Mouse (Mus musculus) cerebellum, adult (tissue): ENCODE measurements around the gene Hcfc1r1.

ENCODE experiments used
- ATAC-seq: cut with Nextera tagmentation; 2 replicates; pipeline ENCODE4 v1.9.2; 2017; ENCODE audit warnings: mild to moderate bottlenecking, moderate library complexity, mixed read lengths; ENCODE audit not compliant: insufficient number of reproducible peaks, low FRiP score, low TSS enrichment

Gene Hcfc1r1

DNA sequence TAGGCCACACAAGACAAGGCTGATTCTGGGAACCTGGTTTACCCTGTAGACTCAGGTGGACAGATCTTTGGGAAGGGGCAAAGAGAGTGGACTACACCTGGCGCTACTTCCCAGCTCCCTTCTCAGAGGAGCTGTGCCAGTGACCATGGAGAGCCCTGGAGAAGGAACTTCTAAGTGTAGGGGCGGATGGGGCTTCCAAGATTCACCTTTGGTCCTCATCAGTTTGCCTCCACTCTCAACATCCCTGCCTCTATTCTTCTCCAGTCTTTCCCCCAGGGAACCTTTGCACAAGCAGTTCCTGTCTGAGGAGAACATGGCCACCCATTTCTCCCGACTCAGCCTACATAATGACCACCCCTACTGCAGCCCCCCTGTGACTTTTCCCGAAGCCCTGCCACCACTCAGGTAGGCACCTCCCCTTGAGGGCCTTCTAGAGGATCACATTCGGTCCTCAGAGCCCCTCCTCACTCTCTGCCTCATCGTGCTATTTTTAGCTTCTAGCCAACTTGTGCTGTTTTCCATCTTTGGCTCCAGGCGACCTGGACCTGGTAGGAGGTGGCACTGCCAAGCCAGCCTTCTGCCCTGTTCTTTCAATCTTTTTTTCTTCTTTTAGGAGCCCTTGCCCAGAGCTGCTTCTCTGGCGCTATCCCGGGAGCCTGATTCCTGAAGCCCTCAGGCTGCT, 1.0 kb downstream of the Hcfc1r1 start:
- no peak for ATAC-seq

DNA sequence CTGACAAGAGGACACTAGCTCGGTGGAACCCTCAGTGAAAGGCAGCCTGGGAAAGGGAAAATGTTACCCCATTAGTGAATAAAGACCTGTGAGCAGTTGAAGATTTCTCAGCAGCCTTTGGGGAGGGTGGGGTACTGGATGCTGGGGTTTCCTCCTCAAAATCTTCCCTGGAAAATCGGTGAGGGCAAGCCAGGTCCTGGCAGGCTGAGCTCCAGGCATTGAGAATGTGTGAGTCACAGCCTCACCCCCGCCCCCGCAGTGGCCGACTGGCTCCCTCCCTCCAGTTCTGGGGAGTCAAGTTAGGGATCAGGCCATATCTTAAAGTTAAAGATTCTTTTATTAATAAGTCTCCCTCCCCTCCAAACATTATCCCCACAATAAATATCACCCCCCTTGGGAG, 1.7 kb downstream of the Hcfc1r1 start:
- ATAC-seq = no peak

DNA sequence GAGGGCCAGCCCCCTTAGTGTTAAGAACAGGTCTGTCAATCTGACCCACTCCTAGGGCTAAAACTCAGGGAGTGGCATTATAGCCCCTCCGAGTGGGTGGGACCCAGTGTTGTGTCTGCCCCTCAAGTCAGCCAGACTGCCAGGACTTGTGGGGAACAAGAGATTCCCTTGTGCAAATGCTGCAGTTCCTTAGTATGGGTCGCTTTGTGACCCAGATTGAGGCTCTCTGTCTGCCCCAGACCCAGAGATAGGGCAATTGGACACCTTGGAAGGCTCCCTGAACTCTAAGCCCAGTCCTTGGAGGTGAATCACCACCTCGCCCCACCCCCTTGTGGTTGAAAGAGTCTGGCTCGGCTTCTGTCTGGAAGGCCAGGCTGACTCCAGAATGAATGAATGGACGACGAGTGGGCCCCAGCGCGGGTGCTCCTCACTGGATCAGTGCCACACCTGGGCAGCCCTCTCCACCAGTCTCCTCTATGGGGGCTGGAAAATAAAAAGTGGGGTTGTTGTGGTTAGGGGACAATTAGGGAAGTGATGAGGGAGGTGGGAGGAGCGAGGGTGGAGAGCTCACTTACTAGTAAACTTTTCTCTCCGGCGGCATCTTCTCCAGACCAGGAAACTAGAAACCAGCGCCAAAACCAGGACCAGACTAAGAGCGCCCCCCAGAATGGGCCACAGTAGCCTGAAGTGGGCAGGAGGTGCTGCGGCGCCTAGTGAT, 2.3 kb downstream of the Hcfc1r1 start:
- ATAC-seq = no peak

DNA sequence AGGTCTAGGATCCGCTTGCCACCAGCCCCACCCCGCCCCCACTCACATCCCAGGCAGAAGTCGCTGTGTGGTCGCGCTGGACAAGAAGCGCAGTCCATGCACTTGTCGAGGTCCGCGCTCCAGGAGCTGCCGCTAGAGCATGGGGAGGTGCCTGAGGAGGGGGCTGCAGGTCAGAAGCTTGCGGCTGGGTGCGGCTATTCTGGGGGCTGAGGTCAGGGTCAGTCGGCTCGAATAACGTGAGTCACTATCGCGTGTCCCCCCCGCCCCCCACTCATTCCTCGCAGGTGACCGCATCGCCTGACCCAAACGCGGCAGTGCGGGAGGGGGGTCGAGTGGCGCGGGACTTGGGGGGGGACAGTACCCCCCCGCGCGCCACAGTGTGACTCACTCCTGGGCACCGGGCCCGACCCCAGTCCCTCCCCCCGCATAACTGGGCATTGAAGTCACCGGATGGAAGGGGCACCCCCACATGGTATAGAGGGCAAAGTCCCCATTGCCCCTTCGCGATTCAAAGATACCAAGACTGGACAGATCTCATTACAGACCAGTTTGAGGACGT, 3.2 kb downstream of the Hcfc1r1 start:
- no peak for ATAC-seq

DNA sequence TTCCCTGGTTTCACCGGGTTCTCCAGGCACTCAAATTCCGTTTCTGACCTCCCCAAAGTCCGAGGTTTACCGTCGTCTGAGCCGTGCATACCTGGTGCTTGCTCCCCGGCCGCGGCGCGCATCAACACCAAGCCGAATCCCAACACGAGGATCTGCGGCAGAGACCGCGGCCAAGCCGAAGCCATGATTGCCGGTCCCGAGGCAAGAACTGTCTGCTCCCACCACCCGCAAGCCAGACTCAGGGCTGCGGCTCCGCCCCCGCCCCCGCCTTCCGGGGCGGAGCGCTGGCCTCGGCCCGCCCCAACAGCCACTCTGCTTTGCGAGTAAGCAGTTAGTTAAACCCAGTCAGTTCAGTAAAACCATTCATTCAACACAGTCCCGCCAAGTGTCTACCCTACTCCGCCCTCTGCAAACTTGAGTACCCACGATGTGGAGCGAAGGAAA, 3.9 kb downstream of the Hcfc1r1 start, which contains the start of gene Tnfrsf12a:
Tnfrsf12a (minus strand) TSS at position 233 of the 444 bp plus-strand sequence.
- ATAC-seq = peak; percentile 28; the same call in 1 of the 2 replicates

DNA sequence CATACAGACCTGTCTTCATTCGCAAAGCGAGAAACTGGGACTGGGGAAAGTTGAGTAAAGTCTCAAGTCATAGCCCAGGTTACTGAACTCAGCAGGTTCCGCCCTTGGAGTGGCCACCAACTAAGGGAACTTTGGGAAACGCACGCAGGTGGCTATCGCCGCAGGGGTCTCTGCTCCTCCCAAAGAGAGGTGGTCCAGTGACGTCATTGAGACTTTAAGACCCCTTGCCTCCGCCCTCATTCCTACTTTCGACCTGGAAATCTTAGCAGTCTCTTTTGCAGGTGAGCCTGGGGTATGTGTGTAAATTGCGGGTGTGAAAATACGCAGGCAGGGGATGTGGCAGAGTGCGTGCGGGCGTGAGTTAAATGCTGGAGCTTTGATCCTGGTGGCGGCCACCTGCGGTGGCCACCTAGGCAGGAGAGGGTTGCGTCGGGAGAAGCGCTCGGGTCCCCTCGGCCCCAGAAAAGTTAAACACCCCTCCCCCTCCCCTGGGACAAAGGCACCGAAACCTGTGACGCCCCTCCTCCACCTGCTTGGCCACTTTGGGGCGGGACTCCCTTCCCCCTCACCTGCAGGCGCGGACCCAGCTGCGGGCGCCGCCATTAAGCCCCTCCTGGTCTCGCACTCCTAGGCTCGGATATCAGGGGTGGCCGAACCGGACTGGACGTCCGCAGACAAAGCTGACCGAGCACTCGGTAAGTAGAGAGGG, 5.9 kb downstream of the Hcfc1r1 start, which contains the start of gene Cldn6:
Cldn6 (plus strand) TSS at position 123 of the 709 bp plus-strand sequence.
- ATAC-seq = no peak

DNA sequence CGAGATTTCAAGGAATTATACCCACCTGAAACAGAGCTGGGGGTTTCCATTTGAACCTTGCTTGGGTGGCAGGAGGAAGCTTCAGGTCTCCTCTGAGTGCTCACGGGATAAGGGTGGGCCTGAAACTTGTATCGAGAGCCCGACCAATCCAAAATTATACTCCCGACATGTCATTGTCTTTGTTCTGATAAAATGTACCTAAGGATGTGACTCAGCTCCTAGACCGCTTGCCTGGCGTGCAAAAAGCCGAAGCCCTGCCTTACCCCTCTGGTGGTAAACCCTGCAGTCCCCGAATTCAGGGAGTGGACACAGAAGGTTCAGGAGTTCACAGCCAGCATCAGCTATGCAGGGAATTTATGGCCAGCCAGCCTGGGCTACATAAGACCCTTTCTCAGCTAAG, 6.9 kb downstream of the Hcfc1r1 start:
- no peak for ATAC-seq

DNA sequence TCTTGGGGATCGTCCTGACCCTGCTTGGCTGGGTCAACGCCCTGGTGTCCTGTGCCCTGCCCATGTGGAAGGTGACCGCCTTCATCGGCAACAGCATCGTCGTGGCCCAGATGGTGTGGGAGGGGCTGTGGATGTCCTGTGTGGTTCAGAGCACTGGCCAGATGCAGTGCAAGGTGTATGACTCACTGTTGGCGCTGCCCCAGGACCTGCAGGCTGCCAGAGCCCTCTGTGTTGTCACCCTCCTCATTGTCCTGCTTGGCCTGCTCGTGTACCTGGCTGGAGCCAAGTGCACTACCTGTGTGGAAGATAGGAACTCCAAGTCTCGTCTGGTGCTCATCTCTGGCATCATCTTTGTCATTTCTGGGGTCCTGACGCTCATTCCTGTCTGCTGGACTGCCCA, 7.7 kb downstream of the Hcfc1r1 start:
- no peak for ATAC-seq

DNA sequence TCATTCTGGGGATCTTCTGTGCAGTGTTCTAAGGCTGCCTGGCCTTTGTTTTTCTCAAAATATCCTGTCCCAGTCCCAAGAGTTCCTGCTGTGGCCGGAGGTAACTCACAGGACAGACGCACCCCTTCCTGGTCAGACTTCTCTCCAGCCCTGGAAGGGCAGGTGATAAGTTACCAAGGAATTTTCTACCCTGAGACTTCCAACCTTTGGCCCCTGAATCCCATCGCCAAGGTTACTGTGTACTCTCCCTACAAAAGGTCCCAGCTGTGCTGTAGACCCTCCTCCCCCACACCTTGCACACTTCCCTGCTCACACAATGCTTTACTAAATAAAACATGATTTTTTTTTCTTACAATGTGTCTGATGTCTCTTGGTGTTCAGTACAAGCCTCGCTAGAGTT, 8.7 kb downstream of the Hcfc1r1 start:
- no peak for ATAC-seq

DNA sequence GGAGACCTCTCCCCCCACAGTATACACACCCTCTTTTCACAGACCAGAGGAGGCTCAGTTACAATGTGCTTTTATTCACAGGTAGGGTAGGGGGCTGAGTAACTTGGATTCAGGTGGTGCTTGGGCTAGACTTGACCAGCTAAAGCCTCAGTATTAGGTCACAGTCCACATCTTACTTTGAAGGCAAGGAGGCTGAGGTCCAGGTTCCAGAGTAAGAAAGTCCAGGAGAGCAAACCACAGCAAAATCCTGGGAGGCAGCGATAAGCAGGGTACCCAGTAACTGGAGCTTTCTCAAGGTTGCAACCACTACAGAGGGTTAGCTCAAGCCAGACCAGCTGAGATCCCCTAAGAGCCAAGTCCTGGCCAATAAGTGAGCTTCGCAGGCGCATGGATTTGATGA, 9.1 kb downstream of the Hcfc1r1 start:
- ATAC-seq = no peak

DNA sequence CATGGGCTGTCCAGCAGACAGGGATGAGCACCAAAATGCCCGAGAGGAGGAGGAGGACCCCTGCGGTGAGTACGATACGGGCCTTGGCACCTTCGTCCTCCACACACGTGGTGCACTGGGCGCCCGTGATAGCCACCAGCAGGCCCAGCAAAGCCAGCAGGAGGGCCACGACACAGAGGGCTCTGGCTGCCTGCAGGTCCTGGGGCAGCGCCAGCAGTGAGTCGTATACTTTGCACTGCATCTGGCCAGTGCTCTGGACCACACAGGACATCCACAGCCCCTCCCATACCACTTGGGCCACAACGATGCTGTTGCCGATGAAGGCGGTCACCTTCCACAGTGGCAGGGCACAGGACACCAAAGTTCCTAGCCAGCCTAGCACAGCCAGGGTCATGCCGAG, 9.8 kb downstream of the Hcfc1r1 start:
- no peak for ATAC-seq

DNA sequence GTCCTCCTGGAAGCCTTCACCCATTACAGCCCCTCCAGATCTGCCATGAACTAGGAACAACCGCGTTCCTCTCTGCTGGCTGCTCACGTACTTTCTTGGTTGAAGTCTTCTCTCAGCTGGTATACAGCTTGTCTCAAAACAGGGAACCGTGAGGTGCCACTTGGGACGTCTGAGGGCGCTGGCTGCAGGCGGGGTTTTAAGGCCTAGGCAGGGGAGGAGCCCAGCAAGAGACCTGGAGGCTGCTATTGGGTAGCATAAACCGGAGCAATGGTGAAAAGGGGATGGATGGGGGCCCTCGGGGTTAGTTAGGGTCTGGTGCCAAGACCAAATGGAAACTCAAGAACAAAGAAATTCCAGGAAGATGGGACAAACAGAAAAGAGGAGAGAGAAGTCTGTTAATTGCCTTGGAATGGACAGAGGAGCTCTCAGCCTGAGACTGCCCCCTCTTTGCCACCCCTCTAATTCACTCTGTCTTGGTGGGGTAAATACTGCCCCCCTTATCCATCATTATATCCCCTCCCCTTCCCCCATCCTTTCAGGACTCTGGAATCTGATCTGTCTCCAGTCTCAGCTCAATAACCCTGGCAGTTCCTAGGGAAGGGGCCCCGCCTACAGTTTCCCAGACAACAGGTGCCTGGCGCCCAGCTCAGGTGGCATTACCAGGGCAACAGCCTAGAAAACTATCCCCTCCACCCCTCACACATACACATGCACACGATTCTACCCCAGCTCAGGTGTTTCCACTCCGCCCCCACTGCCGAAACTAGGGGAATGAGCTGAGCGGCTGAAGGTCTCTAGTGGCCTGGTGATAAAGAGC, 10.7 kb downstream of the Hcfc1r1 start, which contains the start of gene Cldn9:
Cldn9 (minus strand) TSS at position 171 of the 817 bp plus-strand sequence.
- ATAC-seq = no peak

DNA sequence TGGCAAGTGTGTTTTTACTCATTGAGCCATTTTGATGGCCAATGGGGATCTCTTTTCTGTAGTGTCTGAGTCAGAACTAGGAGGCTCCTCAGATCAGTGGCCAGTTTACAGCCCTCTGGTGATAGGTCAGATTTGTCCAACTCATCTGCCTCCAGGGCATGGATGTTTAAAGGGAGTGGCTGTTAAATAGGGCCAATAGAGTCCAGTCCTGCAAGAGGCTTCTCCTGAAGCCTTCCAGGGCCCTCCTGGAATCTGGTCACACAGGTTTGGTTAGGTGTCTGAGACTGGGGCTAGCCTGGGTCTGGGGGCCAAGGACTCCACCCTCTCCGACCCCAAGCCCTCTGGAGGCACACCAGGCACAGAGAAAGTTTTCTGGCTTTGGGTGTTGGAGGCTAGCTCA, 21.1 kb downstream of the Hcfc1r1 start:
- no peak for ATAC-seq

DNA sequence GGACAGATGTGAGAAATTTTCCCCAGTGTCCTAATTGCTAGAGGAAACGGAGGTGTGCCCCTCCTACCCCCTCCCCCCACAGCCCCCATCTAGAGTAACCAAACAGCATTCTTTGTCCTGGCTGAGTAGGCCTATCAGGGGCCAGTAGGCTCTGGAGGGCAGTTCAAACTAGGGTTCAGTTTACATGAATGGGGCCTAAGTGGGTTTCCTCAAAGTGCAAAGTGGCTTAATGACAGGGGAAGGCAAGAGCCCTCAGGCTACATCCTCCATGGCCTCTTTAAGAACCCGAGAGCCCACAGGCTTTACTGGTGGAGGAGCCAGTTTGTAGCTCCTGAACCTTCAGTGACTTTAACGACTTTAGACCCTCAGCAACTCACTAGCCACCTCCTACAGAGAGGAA, 22.4 kb downstream of the Hcfc1r1 start:
- ATAC-seq = no peak

DNA sequence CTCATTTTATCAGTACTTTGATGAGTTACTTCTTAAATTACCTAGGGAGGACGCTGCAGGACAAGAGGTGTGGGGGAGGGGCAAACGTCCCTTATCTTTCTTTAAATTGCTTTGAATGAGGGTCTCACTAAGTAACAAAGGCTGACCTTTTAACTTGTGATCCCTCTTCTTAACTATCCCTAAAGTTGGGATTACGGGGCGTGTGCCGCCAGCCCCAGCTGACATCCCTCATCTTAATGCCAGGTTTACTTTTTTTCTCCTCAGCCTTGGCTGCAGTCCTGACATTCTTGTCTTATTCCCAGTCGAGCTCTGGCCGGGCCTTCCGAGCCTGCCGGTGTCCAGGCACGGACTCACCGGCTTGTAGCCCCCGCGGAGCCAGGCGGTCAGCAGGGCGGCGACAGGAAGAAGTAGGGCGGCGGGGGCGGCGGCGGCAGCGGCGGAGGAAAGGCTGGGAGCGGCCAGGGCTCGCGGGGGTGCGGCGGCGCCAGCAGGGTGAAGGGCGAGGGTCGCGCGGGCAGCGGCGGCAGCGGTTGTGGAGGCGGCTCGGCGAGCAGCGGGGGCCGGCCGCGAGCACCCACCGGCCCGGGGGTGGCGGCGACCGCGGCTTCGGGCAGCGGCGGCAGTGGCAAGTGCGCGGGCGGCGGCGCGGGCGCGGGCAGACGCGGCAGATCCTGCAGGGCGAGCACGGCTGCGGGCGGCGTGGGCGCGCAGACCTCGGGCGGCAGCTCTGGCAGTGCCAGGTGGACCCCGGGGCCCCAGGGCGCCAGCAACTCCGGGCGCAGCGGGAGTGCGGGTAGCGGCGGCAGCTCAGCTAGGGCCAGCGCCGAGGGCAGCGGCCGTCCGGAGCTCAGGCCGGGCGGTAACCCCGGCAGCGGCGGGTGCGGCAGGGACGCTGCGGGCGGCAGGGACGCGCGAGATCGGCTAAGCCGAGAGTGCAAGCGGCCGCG, 26.0 kb downstream of the Hcfc1r1 start:
- peak; percentile 40; the same call in 1 of the 2 replicates for ATAC-seq

DNA sequence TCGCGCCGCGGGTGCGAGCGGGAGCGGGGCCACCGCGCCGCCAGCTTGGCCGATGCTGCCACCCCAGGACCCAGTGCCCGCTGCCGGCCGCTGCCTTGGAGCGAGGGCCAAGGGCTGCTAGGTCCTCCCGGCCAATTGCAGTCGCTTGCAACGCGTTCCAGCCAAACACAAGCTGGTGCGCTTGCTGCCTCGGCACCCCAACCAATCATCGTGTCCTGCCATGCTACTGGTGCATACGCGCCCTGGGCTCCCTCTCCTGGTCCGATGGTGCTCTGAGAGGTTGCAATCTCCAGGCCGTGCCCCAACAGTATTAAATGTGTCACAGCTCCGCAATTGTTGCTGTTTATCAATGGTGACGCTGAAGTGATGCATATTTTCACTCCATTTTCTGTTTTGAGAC, 26.7 kb downstream of the Hcfc1r1 start:
- peak; percentile 100 for ATAC-seq

DNA sequence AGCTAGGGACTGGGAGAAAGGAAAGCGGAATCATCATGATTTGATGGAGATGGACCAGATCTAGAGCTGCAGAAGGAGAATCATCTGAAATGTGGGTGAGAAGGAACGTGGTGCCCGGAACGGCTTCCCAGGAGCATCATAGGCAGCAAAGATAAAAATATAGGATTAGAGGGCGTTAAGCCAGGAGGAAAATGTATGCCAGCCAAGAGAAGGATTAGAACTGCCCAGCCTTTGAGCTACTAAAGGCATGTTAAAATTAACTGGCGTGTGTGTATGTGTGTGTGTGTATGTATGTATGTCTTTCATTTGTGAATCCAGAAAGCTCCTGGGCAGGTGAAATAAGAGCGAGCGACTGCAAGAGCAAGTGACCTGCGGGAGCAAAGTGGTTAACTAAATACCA, 29.9 kb downstream of the Hcfc1r1 start:
- no peak for ATAC-seq

DNA sequence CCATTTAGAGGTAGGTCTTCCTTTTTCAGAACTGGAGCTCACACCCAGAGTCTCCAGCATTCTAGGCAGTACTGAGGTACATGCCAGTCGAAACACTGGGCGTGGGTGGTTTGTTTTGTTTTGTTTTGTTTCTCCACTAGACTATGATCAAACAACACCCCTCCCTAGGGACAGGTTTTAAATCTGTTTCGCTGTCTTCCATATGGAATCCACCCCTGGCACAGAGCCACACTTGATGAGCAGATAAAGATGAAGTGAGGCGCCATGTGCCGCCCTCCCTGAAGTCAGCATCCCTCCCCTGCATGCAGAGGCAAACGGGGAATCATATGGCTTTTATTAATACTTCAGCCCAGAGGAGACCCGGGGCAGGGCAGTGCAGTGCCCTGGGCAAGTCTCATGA, 31.3 kb downstream of the Hcfc1r1 start:
- no peak for ATAC-seq
